Mouse (Mus musculus) liver, embryonic 12.5 days (tissue): ENCODE data around the gene Cilp2. TPM values are rescaled to one million over a fixed set of nuclear protein-coding genes. Genes with fewer than 3 reads are reported as not detected.

Experiments
- ATAC-seq: fragments of 200-750 bp; cut with Nextera tagmentation; 2 replicates; pipeline ENCODE4 v1.8.0; 2017; ENCODE audit warnings: moderate number of reproducible peaks, mild to moderate bottlenecking, moderate library complexity
- H3K27ac ChIP-seq: fragments of 300-500 bp; sonication (generic); 2 replicates; pipeline ENCODE4 v1.5.1; 2016; ENCODE audit warnings: mild to moderate bottlenecking
- H3K27me3 ChIP-seq: fragments of 300-500 bp; sonication (generic); replicated peaks from 2 replicates; pipeline ENCODE4 v1.6.1; 2016; ENCODE audit warnings: mild to moderate bottlenecking, moderate library complexity
- H3K36me3 ChIP-seq: fragments of 300-500 bp; sonication (generic); 2 replicates; pipeline ENCODE4 v1.6.1; 2016; ENCODE audit warnings: mild to moderate bottlenecking, moderate library complexity
- H3K4me1 ChIP-seq: fragments of 300-500 bp; sonication (generic); 2 replicates; pipeline ENCODE4 v1.6.1; 2016
- H3K4me2 ChIP-seq: fragments of 300-500 bp; sonication (generic); 2 replicates; pipeline ENCODE4 v1.6.1; 2016; ENCODE audit warnings: mild to moderate bottlenecking, moderate library complexity
- H3K4me3 ChIP-seq: fragments of 300-500 bp; sonication (generic); 2 replicates; pipeline ENCODE4 v1.5.1; 2016; ENCODE audit warnings: mild to moderate bottlenecking, moderate library complexity
- H3K9ac ChIP-seq: fragments of 300-500 bp; sonication (generic); 2 replicates; pipeline ENCODE4 v1.6.1; 2016; ENCODE audit warnings: mild to moderate bottlenecking, moderate library complexity
- H3K9me3 ChIP-seq: fragments of 300-500 bp; sonication (generic); replicated peaks from 2 replicates; pipeline ENCODE4 v1.6.1; 2016; ENCODE audit warnings: mild to moderate bottlenecking, moderate library complexity
- WGBS: fragments of 180-500 bp; shearing (Covaris S2); methylation state at CpG from one replicate; pipeline ENCODE4 v1.1.7; 2016; ENCODE audit not compliant: insufficient replicate concordance; 5-methylcytosine and 5-hydroxymethylcytosine counted together
- polyA plus RNA-seq: library from polyadenylated mRNA; unstranded; fragments of >200 nt; fragmentation: Nextera tagmentation; extraction: Ambion mirVana; gene quantifications from 2 replicates; pipeline ENCODE4 v1.2.1, GENCODE M21; 2016

Gene Cilp2
- polyA plus RNA-seq, 1 experiment from 2014 or later = 0.14 TPM

DNA sequence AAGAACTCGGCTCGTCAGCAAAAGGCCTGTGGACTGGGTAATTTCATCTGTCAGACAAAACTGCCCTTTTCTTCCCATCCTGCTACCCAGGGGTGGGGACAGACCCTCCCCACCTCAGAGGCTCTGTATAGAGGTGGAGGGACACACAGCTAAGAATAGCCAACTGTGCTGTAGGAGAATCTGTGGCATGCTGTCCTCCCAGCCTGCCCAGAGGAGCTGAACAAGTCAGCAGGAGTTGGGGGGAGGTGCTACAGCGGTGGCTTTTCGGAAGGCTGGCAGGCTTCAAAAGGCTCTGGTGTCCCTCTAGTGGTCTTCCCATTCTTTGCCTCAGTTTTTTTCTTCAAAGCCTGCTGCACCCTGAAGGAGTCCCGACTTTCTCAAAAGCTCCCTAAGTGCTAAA lies 28.3 kb upstream of the Cilp2 start:
- Histone ChIP-seq H3K9me3 (no peaks in the 10 kb centered on the region), H3K36me3 (peaks cover 80% of the 10 kb centered on the region), H3K27me3 (no peaks in the 10 kb centered on the region), H3K27ac (no peak overlapping the region), H3K9ac (no peak overlapping the region), H3K4me3 (no peak overlapping the region), H3K4me1 (peaks cover 46% of the 10 kb centered on the region), H3K4me2 (no peak overlapping the region)
- no peak for ATAC-seq
- 72% methylated on average over 5 of the region's 5 CpGs for WGBS

DNA sequence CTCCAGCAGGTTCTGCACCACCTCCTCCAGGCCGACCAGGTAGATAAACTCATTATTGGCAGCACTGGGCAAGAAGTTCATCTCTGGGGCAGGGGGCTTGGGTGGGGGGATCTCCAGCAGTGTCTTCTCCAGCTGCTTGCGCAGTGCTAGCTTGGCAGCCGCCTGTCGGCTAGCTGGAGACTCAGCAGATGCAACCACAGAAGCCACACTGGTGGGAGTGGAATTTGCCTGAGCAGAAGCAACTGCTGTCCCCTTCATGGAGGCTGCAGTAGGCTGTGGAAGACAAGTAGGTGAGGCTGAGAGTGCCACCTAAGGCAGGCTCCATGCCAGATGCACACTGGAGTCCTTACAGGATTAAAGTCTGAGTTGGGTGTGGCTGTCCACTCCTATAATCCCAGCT lies 27.0 kb upstream of the Cilp2 start:
- no peak overlapping the region for H3K4me3 ChIP-seq
- no peak overlapping the region for H3K9ac ChIP-seq
- peaks cover 34% of the 10 kb centered on the region for H3K4me1 ChIP-seq
- no peaks in the 10 kb centered on the region for H3K27me3 ChIP-seq
- no peak overlapping the region for H3K27ac ChIP-seq
- no peaks in the 10 kb centered on the region for H3K9me3 ChIP-seq
- no peak overlapping the region for H3K4me2 ChIP-seq
- WGBS = 84% methylated on average over 4 of the region's 4 CpGs
- peaks cover 92% of the 10 kb centered on the region for H3K36me3 ChIP-seq
- no peak for ATAC-seq

DNA sequence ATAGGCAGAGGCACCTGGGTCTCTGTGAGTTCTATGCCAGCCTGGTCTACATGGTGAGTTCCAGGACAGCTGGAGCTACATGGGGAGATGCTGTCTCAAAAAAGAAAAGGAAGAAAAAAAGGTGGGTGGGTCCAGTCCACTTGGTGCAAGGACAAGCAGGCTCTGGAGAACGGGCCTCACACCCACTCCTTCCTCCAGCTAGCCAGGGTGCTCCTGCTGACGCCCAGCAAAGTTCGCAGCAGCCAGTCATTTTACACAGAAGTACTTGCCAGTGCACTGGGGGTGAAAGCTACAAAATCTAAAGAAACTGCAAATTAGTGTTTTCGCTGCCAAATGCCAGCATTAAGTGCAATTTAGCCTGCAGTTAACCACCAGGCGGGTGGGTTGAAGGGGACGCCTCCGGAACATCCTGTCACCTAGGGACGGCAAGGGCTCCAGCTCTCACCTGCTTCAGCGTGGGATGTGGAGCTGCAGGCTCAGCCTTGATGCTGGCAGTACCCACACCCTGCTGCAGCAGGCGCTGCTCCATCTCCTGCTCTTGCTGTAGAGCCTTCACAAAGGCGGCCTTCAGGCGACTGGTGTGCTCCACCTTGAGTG lies 25.1 kb upstream of the Cilp2 start:
- Histone ChIP-seq H3K27me3 (no peaks in the 10 kb centered on the region), H3K36me3 (peaks cover 100% of the 10 kb centered on the region), H3K4me1 (peaks cover 15% of the 10 kb centered on the region), H3K9ac (no peak overlapping the region), H3K4me3 (no peak overlapping the region), H3K27ac (no peak overlapping the region), H3K4me2 (no peak overlapping the region), H3K9me3 (no peaks in the 10 kb centered on the region)
- WGBS = 86% methylated on average over 12 of the region's 12 CpGs
- ATAC-seq = no peak

DNA sequence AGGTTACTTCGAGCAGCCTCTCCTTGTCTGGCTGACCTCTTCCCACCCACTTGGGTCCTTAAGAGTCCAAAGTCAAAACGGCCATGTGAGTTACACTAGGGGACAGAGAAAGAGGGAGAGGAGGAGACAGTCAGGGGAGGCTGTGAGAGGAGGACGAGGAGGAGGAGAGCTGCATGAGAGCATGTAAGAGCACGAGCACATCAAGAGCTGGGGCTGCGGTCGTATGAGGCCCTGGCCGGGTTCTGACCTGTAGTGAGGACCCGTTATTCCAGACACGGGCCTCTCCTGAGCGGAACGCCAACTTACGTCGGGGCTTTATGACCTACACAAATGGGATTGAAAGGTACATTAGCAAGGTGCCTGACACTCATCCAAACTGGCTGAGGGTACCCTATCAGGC lies 24.4 kb upstream of the Cilp2 start:
- no peak overlapping the region for H3K4me3 ChIP-seq

GRCm38 (mm10) chr8:69907106-69907505 lies 19.6 kb upstream of the Cilp2 start:
- no peak for ATAC-seq
- Histone ChIP-seq H3K4me3 (no peak overlapping the region), H3K4me1 (peaks cover 43% of the 10 kb centered on the region), H3K27me3 (no peaks in the 10 kb centered on the region), H3K36me3 (peaks cover 50% of the 10 kb centered on the region), H3K27ac (no peak overlapping the region), H3K9ac (no peak overlapping the region), H3K4me2 (no peak overlapping the region), H3K9me3 (no peaks in the 10 kb centered on the region)
- WGBS = 77% methylated on average over 2 of the region's 2 CpGs

More for the DNA sequence above, 24.4 kb upstream of the Cilp2 start:
- ATAC-seq = no peak
- Histone ChIP-seq H3K4me2 (no peak overlapping the region), H3K36me3 (peaks cover 98% of the 10 kb centered on the region), H3K9ac (no peak overlapping the region), H3K4me1 (peaks cover 13% of the 10 kb centered on the region), H3K27me3 (no peaks in the 10 kb centered on the region), H3K9me3 (no peaks in the 10 kb centered on the region), H3K27ac (no peak overlapping the region)
- 90% methylated on average over 13 of the region's 13 CpGs for WGBS

GRCm38 (mm10) chr8:69906260-69906659 lies 18.8 kb upstream of the Cilp2 start:
- Histone ChIP-seq H3K27ac (0 out of 2 replicates have a peak overlapping the region, but pooled peaks have one; percentile 3), H3K9me3 (no peaks in the 10 kb centered on the region), H3K4me3 (no peak overlapping the region), H3K4me2 (no peak overlapping the region), H3K9ac (no peak overlapping the region), H3K27me3 (no peaks in the 10 kb centered on the region), H3K36me3 (peaks cover 41% of the 10 kb centered on the region), H3K4me1 (peaks cover 45% of the 10 kb centered on the region)
- ATAC-seq = no peak
- 83% methylated on average over 2 of the region's 2 CpGs for WGBS

DNA sequence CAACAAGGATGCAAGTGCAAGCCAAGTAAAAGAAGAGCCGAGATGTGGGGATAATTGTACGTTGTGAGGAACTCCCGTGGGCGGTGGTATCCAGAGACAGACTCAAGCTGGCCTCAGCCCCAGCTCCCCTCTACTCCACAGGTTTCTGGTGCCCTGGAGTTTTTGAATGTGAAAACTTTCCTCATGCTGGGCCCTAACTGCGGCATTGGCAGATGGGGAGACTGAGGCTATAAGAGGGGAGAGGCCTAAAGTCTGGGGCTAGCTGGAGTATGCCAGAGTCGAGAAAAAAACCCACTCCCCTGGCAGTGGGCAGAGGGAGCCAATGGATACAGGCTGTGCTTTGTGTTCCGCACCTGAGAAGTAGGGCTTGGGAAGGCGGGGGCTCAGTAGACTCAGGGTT lies 16.6 kb upstream of the Cilp2 start:
- H3K36me3 ChIP-seq = peaks cover 29% of the 10 kb centered on the region
- H3K4me3 ChIP-seq = peak overlapping the region; percentile 87; the same call in 1 of the 2 replicates
- 69% methylated on average over 8 of the region's 8 CpGs for whole genome bisulfite sequencing
- peak overlapping the region; percentile 59; the same call in 1 of the 2 replicates for H3K9ac ChIP-seq
- H3K4me2 ChIP-seq = peak overlapping the region; percentile 99
- ATAC-seq = no peak
- no peaks in the 10 kb centered on the region for H3K27me3 ChIP-seq
- H3K9me3 ChIP-seq = no peaks in the 10 kb centered on the region
- peaks cover 63% of the 10 kb centered on the region for H3K4me1 ChIP-seq
- 0 out of 2 replicates have a peak overlapping the region, but pooled peaks have one; percentile 98 for H3K27ac ChIP-seq

GRCm38 (mm10) chr8:69903063-69903542 lies 15.6 kb upstream of the Cilp2 start:
- Histone ChIP-seq H3K27ac (peak overlapping the region; percentile 98), H3K27me3 (no peaks in the 10 kb centered on the region), H3K4me2 (peak overlapping the region; percentile 99), H3K9ac (peak overlapping the region; percentile 90), H3K36me3 (peaks cover 29% of the 10 kb centered on the region), H3K9me3 (no peaks in the 10 kb centered on the region), H3K4me3 (peak overlapping the region; percentile 87), H3K4me1 (peaks cover 73% of the 10 kb centered on the region)
- WGBS = under 1% methylated on average over 45 of the region's 45 CpGs
- peak; percentile 86 for ATAC-seq

- H3K36me3 ChIP-seq = peaks cover 29% of the 10 kb centered on the region
- peak; percentile 37 for ATAC-seq
Observed at GRCm38 (mm10) chr8:69902163-69903062, 14.9 kb upstream of the Cilp2 start, which contains the start of the genes Tssk6, Ndufa13 and Yjefn3. Gene Tssk6 (plus strand): TSS chr8:69902184. Gene Ndufa13 (minus strand): TSS chr8:69902558. Gene Yjefn3 (minus strand): TSS chr8:69902712.

DNA sequence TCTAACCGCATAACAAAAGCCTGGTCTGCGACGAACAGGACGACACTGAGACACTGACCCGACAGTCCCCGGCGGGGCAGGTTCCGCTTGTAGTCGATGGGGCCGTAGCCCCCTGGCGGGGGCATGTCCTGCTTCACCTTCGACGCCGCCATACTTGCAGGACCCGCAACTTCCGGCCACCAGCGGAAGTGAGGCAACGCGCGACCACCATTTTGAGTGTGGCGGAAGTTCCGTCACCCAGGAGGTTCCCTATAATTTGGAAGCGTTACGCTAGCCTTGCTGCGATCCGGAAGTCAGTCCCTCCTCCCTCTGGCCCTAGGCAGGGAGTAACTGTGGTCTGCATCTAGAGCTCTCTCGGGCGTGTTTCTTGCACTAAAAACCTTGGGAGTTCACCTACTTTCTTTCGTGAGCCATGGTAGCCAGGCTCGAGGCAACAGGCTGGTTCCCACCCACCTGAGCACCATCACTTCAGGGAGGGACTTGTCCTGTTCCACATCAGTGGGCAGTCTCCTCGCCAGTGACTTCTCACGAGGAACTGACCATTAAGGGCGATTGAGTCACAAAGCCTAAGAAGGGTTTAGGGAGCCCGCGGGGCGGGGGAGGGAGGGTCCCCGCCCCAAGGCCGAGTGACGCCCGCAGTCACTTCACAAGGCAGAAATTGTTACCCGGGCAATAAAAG lies 14.1 kb upstream of the Cilp2 start:
- H3K4me2 ChIP-seq = peak overlapping the region; percentile 99
- peak overlapping the region; percentile 90 for H3K9ac ChIP-seq
- no peaks in the 10 kb centered on the region for H3K27me3 ChIP-seq
- peaks cover 34% of the 10 kb centered on the region for H3K36me3 ChIP-seq
- ATAC-seq = peak; percentile 71
- H3K9me3 ChIP-seq = no peaks in the 10 kb centered on the region
- peak overlapping the region; percentile 98 for H3K27ac ChIP-seq
- H3K4me1 ChIP-seq = peaks cover 87% of the 10 kb centered on the region
- WGBS = 4% methylated on average over 41 of the region's 41 CpGs
- peak overlapping the region; percentile 87 for H3K4me3 ChIP-seq

More at GRCm38 (mm10) chr8:69902163-69903062, 14.9 kb upstream of the Cilp2 start, which contains the start of the genes Tssk6, Ndufa13 and Yjefn3:
- Histone ChIP-seq H3K4me2 (peak within 1 kb of the TSS; percentile 99), H3K4me3 (peak within 1 kb of the TSS; percentile 87), H3K27me3 (no peaks in the 10 kb centered on the region), H3K9ac (peak within 1 kb of the TSS; percentile 90), H3K9me3 (no peaks in the 10 kb centered on the region), H3K4me1 (peaks cover 79% of the 10 kb centered on the region), H3K27ac (peak within 1 kb of the TSS; percentile 98)
- WGBS = 2% methylated on average over 89 of the region's 89 CpGs

DNA sequence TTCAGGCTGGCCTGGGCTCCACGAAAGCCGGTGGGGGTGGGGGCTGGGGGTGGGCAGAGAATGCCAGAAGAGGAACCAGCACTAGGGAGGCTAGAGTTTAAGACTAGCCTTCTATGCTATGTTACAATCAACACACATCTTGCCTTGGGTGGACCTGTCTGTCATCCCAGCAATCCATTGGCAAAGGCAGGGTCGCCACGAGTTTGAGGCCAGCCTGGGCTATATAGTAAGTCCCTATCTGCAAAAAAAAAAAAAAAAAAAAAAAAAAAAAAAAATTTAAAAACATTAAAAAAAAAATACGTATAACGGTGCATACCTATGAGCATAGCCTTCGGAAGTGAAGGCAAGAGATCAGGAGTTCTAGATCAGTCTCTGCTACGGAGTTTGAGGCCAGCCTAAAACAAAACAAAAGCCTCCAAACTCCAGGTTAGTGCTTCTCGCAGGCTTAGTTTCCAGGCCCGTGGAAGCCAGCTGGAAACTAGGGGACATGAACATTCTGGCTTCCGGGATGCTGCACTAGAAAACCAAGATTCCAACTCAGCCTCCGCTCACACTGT lies 13.5 kb upstream of the Cilp2 start:
- 6% methylated on average over 12 of the region's 12 CpGs for WGBS
- H3K4me1 ChIP-seq = peaks cover 88% of the 10 kb centered on the region

More for the DNA sequence above, 13.5 kb upstream of the Cilp2 start:
- Histone ChIP-seq H3K4me3 (peak overlapping the region; percentile 87), H3K36me3 (peaks cover 41% of the 10 kb centered on the region), H3K9me3 (no peaks in the 10 kb centered on the region), H3K9ac (peak overlapping the region; percentile 83), H3K4me2 (peak overlapping the region; percentile 99), H3K27me3 (no peaks in the 10 kb centered on the region), H3K27ac (peak overlapping the region; percentile 98)
- ATAC-seq = no peak
